Mouse (Mus musculus): ENCODE measurements around the gene Aplf.

The Aplf gene

GRCm38 (mm10) chr6:87671771-87672517 is at the start of gene Aplf:
Gene Aplf (minus strand): TSS chr6:87672193.
- ATAC-seq (ENCODE audit: insufficient number of reproducible peaks, low FRiP score, low TSS enrichment), result peak; percentile 99

DNA sequence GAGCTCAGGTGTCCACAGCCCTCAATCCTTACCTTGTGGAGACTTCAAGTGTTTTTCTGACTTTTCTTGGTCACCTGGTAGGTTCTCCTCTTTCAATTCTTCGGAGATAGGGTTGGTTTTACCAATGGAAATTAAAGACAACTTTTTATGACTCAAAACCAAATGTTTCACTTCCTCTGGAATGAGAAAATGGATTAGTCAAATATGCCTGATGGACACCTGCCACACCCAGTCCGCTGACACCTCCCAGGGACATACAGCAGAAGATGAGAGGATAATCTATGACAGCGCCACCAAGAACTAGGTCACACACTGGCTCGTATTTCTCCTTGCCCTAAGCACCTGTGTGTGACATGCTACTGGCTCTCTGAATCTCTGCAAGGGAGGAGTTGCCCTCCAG is 42.1 kb upstream of the Aplf start:
- ATAC-seq (ENCODE audit: insufficient number of reproducible peaks, low FRiP score, low TSS enrichment), result no peak

DNA sequence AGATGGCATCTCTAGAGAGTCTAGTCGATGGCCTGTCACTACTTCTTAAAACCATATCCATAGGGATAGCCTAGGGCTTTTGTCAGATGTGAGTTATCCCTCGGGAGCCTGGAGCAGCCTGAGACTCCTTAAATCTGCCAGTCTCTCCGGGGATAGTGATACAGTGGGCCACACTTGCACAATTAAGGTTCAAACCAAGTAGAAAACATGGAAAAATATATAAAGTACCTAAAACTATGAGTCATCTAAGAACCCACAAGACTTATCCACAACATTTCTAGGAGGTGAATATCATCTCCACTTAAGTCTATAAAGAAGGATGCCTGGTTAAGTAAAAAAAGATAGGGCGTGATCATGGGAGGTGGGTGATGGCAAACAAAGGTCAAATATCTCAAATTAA is 40.3 kb upstream of the Aplf start:
- ATAC-seq (ENCODE audit: insufficient number of reproducible peaks, low FRiP score, low TSS enrichment), result no peak

GRCm38 (mm10) chr6:87706246-87706645 is 34.3 kb upstream of the Aplf start:
- ATAC-seq (ENCODE audit: insufficient number of reproducible peaks, low FRiP score, low TSS enrichment), result no peak

- ATAC-seq (ENCODE audit: insufficient number of reproducible peaks, low FRiP score, low TSS enrichment), result no peak
Measured at GRCm38 (mm10) chr6:87696544-87696943, 24.6 kb upstream of the Aplf start.

DNA sequence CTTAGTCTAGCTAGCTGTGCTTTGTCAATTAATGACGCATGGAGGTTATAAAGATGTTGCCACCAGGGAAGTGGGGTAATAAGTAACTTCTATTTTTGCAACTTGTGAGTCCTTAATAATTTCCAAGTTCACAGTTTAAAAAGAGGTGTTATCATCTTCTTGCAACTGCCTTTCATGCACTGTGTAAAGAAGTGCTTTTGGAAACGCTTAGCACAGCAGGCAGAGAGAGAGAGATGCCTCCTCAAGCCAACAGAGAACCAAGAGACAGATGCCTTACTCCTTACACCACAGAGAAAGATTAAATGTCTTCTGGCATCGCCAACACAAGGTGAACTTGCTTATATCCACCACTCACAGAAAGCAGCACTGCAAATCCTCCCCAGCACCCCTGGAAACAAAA is 24.0 kb upstream of the Aplf start:
- ATAC-seq (ENCODE audit: insufficient number of reproducible peaks, low FRiP score, low TSS enrichment), result no peak

- no peak for ATAC-seq (ENCODE audit: insufficient number of reproducible peaks, low FRiP score, low TSS enrichment)
Measured at GRCm38 (mm10) chr6:87680418-87680817, 8.4 kb upstream of the Aplf start.

DNA sequence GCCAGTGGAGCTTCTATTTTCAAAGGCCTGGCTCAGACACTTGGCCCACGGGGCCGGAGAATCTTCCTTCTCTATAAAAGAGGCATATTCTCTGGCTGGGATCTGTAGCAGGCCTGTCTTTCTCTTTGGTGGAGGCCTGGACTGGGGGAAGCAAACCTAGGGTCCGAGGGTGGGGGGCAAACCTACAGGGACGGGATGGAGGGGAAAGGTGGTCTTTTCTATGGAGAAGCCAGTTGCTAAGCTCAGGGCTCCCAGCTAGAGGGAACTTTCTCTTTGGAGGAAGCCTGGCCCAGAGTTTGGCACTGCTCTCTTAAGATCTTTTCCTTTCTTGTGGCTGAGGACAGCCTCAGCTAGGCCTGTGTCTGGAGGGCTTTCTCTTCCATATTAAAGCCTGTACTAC is 668 bp upstream of the Aplf start:
- no peak for ATAC-seq (ENCODE audit: insufficient number of reproducible peaks, low FRiP score, low TSS enrichment)

GRCm38 (mm10) chr6:87671353-87671752 is 640 bp downstream of the Aplf start:
- ATAC-seq (ENCODE audit: insufficient number of reproducible peaks, low FRiP score, low TSS enrichment), result no peak

DNA sequence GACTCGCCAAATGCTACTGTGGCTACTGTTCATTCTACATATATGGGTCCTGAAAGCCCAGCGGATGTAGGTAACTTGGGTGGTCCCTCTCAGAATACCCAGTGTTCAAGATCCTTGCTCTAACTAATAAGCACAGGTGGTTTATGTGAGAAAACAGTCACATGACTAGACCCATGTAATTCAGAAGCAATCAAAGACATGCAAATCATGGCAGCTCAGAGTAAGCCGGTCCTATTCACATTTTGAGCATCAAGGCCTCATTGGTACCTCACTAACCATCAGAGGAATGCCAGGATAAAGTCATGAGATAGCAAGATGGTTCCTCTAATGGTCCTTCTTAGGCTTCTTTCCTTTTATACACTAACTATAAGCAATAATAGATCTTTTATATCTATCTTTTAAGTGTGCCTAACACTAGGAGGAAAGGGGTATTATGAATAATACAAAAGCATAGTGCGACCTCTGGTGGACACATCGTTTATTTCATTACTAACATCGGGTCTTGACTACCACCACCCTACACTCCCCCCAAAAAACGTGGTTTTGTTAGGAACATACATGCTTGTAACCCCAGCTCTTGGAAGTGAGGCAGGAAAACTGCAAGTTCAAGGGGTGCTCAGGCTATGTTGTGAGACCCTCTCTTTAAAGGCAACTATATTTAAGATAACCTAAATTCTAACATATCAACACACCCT is 2.0 kb downstream of the Aplf start:
- ATAC-seq (ENCODE audit: insufficient number of reproducible peaks, low FRiP score, low TSS enrichment), result no peak

- ATAC-seq (ENCODE audit: insufficient number of reproducible peaks, low FRiP score, low TSS enrichment), result no peak
Measured at GRCm38 (mm10) chr6:87668733-87669132, 3.3 kb downstream of the Aplf start.

GRCm38 (mm10) chr6:87667804-87668203 is 4.2 kb downstream of the Aplf start:
- no peak for ATAC-seq (ENCODE audit: insufficient number of reproducible peaks, low FRiP score, low TSS enrichment)

DNA sequence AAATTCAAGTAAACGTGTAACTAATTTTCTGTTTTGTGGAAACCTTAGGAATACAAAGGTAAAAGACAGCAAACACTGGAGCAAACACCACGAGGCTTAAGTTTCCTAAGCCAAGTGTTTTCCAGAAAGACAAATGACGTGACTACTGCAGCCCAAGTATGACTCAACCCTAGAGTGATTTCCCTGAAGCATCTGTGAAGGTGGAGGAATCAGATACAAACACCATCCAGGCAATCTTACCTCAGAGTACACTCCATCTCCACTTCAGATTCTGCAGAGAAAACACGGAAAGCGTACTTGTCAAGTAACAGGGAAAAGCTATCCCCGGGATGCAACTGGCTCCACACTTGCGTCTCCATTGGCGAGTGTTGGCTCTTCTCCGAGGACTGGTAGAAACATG is 8.5 kb downstream of the Aplf start:
- ATAC-seq (ENCODE audit: insufficient number of reproducible peaks, low FRiP score, low TSS enrichment), result no peak

- no peak for ATAC-seq (ENCODE audit: insufficient number of reproducible peaks, low FRiP score, low TSS enrichment)
Measured at GRCm38 (mm10) chr6:87662197-87662596, 9.8 kb downstream of the Aplf start.

GRCm38 (mm10) chr6:87661707-87662106 is 10.3 kb downstream of the Aplf start:
- no peak for ATAC-seq (ENCODE audit: insufficient number of reproducible peaks, low FRiP score, low TSS enrichment)

- no peak for ATAC-seq (ENCODE audit: insufficient number of reproducible peaks, low FRiP score, low TSS enrichment)
Measured at GRCm38 (mm10) chr6:87658816-87659215, 13.2 kb downstream of the Aplf start.

DNA sequence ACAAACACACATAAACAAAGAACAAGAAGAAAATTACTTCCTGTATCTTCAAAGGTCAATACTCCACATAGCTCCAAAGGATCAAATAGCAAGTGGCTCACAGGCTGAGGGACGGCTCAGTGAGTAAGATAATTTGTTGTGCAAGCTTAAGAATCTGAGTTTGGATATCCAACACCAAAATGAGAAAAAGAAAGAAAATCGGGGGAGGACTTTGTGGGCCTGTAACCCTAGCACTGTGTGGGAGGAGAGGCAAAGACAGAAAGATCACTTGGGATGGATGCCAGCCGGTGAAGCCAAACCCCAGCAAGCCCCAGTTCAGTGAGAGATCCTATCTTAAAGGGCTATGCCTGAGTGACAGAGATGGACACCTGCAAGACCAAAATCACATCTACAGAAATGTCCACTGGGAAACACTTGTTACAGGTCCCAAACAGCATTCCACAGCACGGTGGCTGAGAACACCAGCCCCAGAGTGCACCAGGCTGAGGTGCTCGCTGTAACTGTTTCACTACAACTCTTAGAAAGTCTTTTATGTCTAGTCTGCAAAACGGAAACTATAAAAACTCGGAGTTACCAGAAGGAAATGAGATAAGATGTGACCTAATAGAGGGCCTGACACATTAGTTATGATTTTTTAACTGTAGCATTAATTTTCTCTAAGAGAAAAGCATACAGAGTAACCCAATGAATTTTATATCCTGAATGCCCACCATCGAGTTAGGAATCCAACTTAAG is 17.9 kb downstream of the Aplf start:
- no peak for ATAC-seq (ENCODE audit: insufficient number of reproducible peaks, low FRiP score, low TSS enrichment)

DNA sequence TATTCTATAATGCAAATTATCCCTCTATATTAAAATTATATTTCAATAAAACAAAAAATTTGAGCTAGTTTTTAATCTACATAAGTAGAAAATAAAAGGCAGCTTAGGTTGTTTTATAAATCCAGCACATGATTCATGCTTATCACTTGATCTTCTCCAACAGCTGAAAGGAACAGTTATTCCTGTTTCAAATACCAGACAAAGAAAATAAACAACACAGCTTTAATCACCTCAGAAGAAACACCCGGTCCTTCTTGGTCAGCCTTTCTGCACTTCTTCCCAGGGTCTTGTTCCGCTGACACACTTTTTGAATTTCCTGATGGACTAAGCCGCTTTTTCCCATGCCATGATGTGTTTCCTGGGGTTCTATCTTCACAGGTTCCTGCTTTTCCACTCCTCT is 18.5 kb downstream of the Aplf start:
- no peak for ATAC-seq (ENCODE audit: insufficient number of reproducible peaks, low FRiP score, low TSS enrichment)

- no peak for ATAC-seq (ENCODE audit: insufficient number of reproducible peaks, low FRiP score, low TSS enrichment)
Measured at GRCm38 (mm10) chr6:87652670-87653069, 19.3 kb downstream of the Aplf start.

DNA sequence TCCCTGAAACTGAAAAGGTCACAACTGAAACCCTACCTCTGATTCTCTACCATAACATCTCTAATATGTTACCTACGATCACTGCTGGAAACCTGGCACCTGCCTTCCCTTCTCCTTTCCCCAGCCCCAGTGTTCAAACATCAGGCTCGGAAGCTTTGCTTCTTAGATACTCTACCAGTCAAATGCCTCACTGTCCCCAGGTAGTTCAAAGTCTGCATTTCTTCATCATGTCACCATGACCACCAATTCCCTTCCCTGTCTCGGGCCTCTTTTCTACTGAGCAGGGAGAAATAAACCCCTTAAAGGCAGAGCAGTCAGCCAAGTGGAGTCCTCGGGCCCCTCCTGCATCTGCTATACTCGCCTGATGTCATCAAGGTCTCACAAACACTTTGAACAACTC is 20.2 kb downstream of the Aplf start:
- ATAC-seq (ENCODE audit: insufficient number of reproducible peaks, low FRiP score, low TSS enrichment), result no peak

- no peak for ATAC-seq (ENCODE audit: insufficient number of reproducible peaks, low FRiP score, low TSS enrichment)
Measured at GRCm38 (mm10) chr6:87638134-87638660, 33.8 kb downstream of the Aplf start.
